Mouse (Mus musculus) midbrain, embryonic 16.5 days (tissue): ENCODE data around the gene Kcnk12. TPM values are rescaled to one million over a fixed set of nuclear protein-coding genes. Genes with fewer than 3 reads are reported as not detected.

ENCODE experiments used
- ATAC-seq: fragments of 200-750 bp; cut with Nextera tagmentation; 2 replicates; pipeline ENCODE4 v1.8.0; 2017; ENCODE audit warnings: moderate TSS enrichment
- H3K27ac ChIP-seq: fragments of 300-500 bp; sonication (generic); 2 replicates; pipeline ENCODE4 v1.5.1; 2014; ENCODE audit warnings: mild to moderate bottlenecking, low read length, mixed read lengths
- H3K27me3 ChIP-seq: fragments of 300-500 bp; sonication (generic); 2 replicates; pipeline ENCODE4 v1.6.1; 2014; ENCODE audit warnings: low read depth, low read length, mixed read lengths; ENCODE audit not compliant: control insufficient read depth, insufficient read depth
- H3K36me3 ChIP-seq: fragments of 300-500 bp; sonication (generic); 2 replicates; pipeline ENCODE4 v1.6.1; 2014; ENCODE audit warnings: mild to moderate bottlenecking, low read length, moderate library complexity, mixed read lengths; ENCODE audit not compliant: control insufficient read depth, insufficient read depth
- H3K4me1 ChIP-seq: fragments of 300-500 bp; sonication (generic); 2 replicates; pipeline ENCODE4 v1.6.1; 2014; ENCODE audit warnings: mild to moderate bottlenecking, low read length, mixed read lengths; ENCODE audit not compliant: control insufficient read depth, insufficient read depth
- H3K4me2 ChIP-seq: fragments of 300-500 bp; sonication (generic); 2 replicates; pipeline ENCODE4 v1.6.1; 2014; ENCODE audit warnings: mild to moderate bottlenecking, low read length, mixed read lengths
- H3K4me3 ChIP-seq: fragments of 300-500 bp; sonication (generic); 2 replicates; pipeline ENCODE4 v1.5.1; 2014; ENCODE audit warnings: low read depth, mild to moderate bottlenecking, low read length, moderate library complexity, mixed read lengths
- H3K9ac ChIP-seq: fragments of 300-500 bp; sonication (generic); 2 replicates; pipeline ENCODE4 v1.6.1; 2014; ENCODE audit warnings: low read depth, low read length, mixed read lengths
- H3K9me3 ChIP-seq: fragments of 300-500 bp; sonication (generic); replicated peaks from 2 replicates; pipeline ENCODE4 v1.6.1; 2014; ENCODE audit warnings: mild to moderate bottlenecking, low read length, mixed read lengths; ENCODE audit not compliant: control insufficient read depth, poor library complexity, severe bottlenecking
- WGBS: fragments of 180-500 bp; shearing (Covaris S2); extraction: QIAGEN DNeasy Blood & Tissue Kit; methylation state at CpG from one replicate; pipeline ENCODE4 v1.1.7; 2014; 5-methylcytosine and 5-hydroxymethylcytosine counted together
- polyA plus RNA-seq: library from polyadenylated mRNA; unstranded; fragments of >200 nt; fragmentation: Nextera tagmentation; extraction: Ambion mirVana; gene quantifications from 2 replicates; pipeline ENCODE4 v1.2.1, GENCODE M21; 2015

The Kcnk12 gene
- polyA plus RNA-seq, 1 experiment from 2014 or later, result 0.63 TPM

DNA sequence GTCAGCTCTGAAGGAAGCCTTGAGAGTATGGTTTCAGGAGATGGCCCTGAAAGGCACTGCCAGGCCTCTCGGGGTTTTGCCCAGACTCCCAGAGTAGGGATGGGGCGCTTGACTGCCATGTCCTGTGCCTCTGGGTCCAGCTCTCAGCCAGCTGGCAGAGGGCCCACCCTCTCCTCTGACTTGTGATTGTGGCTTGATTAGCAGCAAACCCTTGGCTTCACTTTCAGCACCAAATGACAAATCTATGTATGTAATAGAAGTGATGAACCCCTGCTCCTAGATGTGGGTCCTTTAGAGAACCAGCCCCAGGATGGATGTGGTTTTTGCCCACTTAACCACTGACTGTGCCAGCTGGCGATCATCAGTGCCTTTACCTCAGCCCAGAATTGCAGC is 2.1 kb upstream of the Kcnk12 start:
- H3K4me3 ChIP-seq, result no peak overlapping the region
- H3K36me3 ChIP-seq, result no peaks in the 10 kb centered on the region
- peaks cover 20% of the 10 kb centered on the region for H3K4me1 ChIP-seq
- no peak overlapping the region for H3K27ac ChIP-seq
- no peak overlapping the region for H3K9ac ChIP-seq
- no peak overlapping the region for H3K4me2 ChIP-seq
- H3K27me3 ChIP-seq, result peaks cover 38% of the 10 kb centered on the region
- no peak for ATAC-seq
- WGBS, result 80% methylated on average over 3 of the region's 3 CpGs
- H3K9me3 ChIP-seq, result no peaks in the 10 kb centered on the region

GRCm38 (mm10) chr17:87799212-87799947 is 1.6 kb upstream of the Kcnk12 start:
- Histone ChIP-seq H3K9ac (no peak overlapping the region), H3K27me3 (peaks cover 41% of the 10 kb centered on the region), H3K27ac (no peak overlapping the region), H3K4me1 (peaks cover 20% of the 10 kb centered on the region), H3K4me2 (no peak overlapping the region), H3K9me3 (no peaks in the 10 kb centered on the region), H3K36me3 (no peaks in the 10 kb centered on the region), H3K4me3 (no peak overlapping the region)
- no peak for ATAC-seq
- WGBS, result 69% methylated on average over 13 of the region's 13 CpGs

- Histone ChIP-seq H3K9ac (peak overlapping the region; percentile 53), H3K27me3 (peaks cover 41% of the 10 kb centered on the region), H3K4me3 (peak overlapping the region; percentile 59), H3K27ac (no peak overlapping the region), H3K4me1 (peaks cover 20% of the 10 kb centered on the region), H3K36me3 (no peaks in the 10 kb centered on the region), H3K4me2 (peak overlapping the region; percentile 95), H3K9me3 (no peaks in the 10 kb centered on the region)
- WGBS, result under 1% methylated on average over 40 of the region's 40 CpGs
- ATAC-seq, result peak; percentile 59
Measured at GRCm38 (mm10) chr17:87798423-87798941, 688 bp upstream of the Kcnk12 start.

DNA sequence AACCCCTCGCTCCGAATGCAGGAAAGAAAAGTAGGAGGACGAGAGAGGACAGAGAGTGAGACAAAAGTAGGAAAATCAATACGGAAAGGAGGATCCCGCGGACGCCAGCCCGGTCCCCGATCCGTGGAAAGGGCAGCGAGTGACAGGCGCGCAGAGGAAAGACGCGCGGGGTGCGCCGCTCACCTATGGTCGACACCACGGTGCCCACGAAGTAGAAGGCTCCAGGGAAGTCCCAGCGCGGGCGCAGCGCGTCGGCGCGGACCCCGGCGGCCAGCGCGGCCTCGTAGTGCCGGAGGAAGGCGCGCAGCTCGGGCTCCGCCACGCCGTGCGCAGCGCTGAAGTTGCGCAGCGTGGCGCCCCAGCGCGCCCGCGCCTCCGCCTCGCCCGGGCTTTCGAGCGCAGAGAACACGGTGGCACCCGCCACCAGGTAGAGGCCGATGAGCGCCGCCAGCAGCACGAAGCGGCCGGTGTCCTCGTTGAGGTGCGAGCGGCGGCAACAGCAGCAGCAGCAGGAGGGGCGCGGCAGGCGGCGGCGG is 845 bp downstream of the Kcnk12 start:
- peak; percentile 53; the same call in 1 of the 2 replicates for ATAC-seq
- under 1% methylated on average over 67 of the region's 72 CpGs for WGBS
- peak overlapping the region; percentile 59 for H3K4me3 ChIP-seq
- H3K9ac ChIP-seq, result peak overlapping the region; percentile 65
- H3K36me3 ChIP-seq, result no peaks in the 10 kb centered on the region
- H3K4me2 ChIP-seq, result peak overlapping the region; percentile 95
- no peaks in the 10 kb centered on the region for H3K9me3 ChIP-seq
- no peak overlapping the region for H3K27ac ChIP-seq
- peaks cover 20% of the 10 kb centered on the region for H3K4me1 ChIP-seq
- H3K27me3 ChIP-seq, result peaks cover 41% of the 10 kb centered on the region

- Histone ChIP-seq H3K27me3 (peaks cover 41% of the 10 kb centered on the region), H3K4me1 (peaks cover 20% of the 10 kb centered on the region), H3K4me2 (peak overlapping the region; percentile 95), H3K36me3 (no peaks in the 10 kb centered on the region), H3K9me3 (no peaks in the 10 kb centered on the region), H3K9ac (no peak overlapping the region), H3K27ac (no peak overlapping the region), H3K4me3 (peak overlapping the region; percentile 59; the same call in 1 of the 2 replicates)
- 29% methylated on average over 12 of the region's 12 CpGs for WGBS
- no peak for ATAC-seq
Measured at GRCm38 (mm10) chr17:87795927-87796714, 1.7 kb downstream of the Kcnk12 start.

DNA sequence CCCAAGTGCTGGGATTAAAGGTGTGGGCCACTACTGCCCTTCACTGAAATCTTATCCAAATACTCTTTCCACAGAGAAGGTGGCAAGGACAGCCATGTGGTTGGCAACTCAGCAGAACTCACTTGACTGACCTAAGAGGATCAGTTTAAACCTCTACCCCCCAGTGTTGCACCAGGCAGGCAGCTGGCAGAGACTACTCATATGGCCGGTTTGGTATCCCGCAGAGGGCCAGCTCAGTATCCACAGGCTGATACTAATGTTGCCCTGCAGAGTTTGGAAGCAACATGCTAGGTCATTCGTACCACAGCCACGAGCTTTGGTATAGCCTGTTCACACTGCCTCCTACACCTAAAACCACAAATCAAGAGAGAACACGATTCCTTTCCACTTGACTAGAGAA is 3.0 kb downstream of the Kcnk12 start:
- peaks cover 34% of the 10 kb centered on the region for H3K27me3 ChIP-seq
- H3K4me1 ChIP-seq, result peaks cover 20% of the 10 kb centered on the region
- ATAC-seq, result no peak
- no peak overlapping the region for H3K9ac ChIP-seq
- no peak overlapping the region for H3K4me2 ChIP-seq
- H3K4me3 ChIP-seq, result no peak overlapping the region
- no peaks in the 10 kb centered on the region for H3K9me3 ChIP-seq
- WGBS, result 73% methylated on average over 5 of the region's 5 CpGs
- H3K36me3 ChIP-seq, result no peaks in the 10 kb centered on the region
- no peak overlapping the region for H3K27ac ChIP-seq

DNA sequence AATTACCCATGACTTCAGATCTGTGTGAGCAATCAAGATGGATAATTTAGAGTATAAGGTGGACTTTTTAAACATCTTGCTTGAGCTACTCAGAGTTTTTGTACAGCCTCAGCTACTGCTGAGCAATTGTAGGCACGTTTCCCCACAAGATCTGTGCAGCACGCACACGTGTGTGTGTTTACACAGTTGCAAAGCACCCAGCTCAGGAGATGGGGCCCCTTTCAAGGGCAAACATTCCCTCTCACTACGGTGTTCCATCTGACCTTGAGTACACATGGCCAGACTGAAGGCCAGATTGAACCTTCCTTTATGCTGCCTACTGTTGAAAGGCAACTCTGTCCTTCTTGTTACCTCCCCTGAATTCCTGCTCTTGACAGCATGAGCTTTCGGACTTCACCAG is 4.5 kb downstream of the Kcnk12 start:
- WGBS, result 80% methylated on average over 5 of the region's 5 CpGs
- Histone ChIP-seq H3K27ac (no peak overlapping the region), H3K9me3 (no peaks in the 10 kb centered on the region), H3K4me3 (no peak overlapping the region), H3K9ac (no peak overlapping the region), H3K27me3 (peaks cover 19% of the 10 kb centered on the region), H3K36me3 (no peaks in the 10 kb centered on the region), H3K4me2 (no peak overlapping the region), H3K4me1 (peaks cover 15% of the 10 kb centered on the region)
- ATAC-seq, result no peak

DNA sequence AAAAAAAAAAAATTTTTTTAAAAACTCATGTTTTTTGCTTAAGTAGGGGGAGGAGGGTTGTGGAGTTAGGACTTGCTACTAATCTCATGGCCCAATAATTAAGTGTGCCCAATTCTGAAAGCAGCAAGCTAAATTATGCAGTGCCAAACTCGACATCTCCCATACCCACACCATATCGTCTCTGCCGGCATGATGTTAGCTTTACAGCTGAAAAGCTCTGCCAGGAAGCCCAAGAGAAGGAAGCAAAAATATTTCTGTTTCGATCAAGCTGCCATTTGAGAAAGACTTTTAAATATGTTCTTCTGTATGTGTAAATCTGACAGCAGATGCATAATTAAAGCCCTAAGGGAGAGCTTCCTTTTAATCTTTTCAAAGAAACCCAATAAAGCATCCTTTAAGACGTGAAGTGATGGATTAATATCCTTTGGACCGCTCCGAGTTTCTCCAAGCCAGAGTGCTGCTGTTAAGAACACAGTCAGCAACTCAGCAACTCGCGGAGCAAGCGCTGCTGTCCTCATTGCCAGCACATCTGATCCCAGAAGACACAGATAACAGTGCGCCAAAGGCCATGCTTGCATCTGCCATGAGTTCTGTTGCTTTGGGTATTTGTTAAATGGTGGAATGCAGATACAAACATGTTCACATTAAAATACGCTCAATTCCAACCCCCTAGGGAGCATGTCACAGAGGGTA is 5.0 kb downstream of the Kcnk12 start:
- Histone ChIP-seq H3K9me3 (no peaks in the 10 kb centered on the region), H3K9ac (no peak overlapping the region), H3K4me3 (no peak overlapping the region), H3K4me2 (no peak overlapping the region), H3K36me3 (no peaks in the 10 kb centered on the region), H3K4me1 (peaks cover 10% of the 10 kb centered on the region), H3K27me3 (peaks cover 17% of the 10 kb centered on the region), H3K27ac (no peak overlapping the region)
- no peak for ATAC-seq
- WGBS, result 62% methylated on average over 12 of the region's 12 CpGs
